8 mouse cellular contexts compared by ENCODE assay signal in the genomic region with DNA sequence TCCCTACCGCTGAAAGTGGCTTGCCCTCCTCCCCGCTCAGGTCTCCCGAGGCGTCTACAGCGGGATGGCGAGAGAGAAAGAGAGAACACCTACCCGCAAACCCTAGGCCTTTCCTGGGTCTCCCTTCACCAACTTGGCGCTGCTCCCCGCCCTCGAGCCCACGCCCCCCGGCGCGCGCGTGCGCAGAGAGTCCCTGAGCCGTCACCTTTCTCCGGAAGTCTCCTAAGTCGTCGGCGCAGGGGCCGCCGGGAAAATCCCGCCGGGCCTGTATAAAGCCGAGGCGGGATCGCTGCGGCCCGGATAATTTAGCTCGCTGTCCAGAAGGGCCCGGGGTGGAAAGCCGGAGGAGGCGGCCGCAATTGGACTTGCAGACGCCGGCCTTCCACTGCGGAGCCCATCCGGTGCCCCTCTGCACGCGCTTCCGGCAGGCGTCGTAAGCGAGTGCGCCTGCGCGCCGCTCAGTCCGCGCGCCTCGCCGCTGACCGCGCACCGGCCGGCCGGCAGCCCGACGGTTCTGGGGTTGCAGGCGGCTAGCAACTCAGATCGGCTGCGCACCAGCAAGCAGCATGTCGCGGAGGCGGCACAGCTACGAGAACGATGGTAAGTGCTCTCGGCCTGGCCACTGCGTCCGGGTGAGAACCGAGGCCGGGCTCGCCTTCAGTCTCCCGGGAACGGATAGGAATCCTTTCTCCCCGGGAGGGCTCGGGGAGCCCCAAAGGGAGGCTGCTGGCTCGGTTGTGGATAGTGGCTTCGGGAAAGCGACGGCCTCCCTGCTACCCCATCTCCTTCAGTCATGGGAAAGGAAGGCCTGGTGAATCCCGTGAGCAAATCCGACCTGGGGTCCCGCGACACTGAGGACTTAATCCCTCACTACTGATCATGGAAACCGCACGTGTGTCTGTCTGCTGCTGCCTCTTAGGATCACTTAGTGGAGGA. TPM values are rescaled to one million over a fixed set of nuclear protein-coding genes. Genes with fewer than 3 reads are reported as not detected.
DNase-seq lines count a peak whose midpoint lies in the region; ATAC-seq and TF ChIP-seq lines count a peak whose summit lies in the region.

A gene (plus strand): TSS at position 327 of the 936 bp plus-strand sequence.
A gene (minus strand): TSS at position 408 of the 936 bp plus-strand sequence.

- H3K36me3 ChIP-seq in embryonic facial prominence, embryonic 14.5 days (ENCODE audit: control insufficient read depth, insufficient read depth, low read length) = peaks cover 22% of the 10 kb centered on the region
- no peaks in the 10 kb centered on the region; the same call in 1 of the 2 replicates for H3K36me3 ChIP-seq in heart, adult 2 months (ENCODE audit: control insufficient read depth, insufficient read depth, low read length)
- peaks cover 20% of the 10 kb centered on the region for H3K36me3 ChIP-seq in limb, embryonic 13.5 days
- H3K36me3 ChIP-seq in midbrain, embryonic 16.5 days (ENCODE audit: control insufficient read depth, insufficient read depth, low read length) = no peaks in the 10 kb centered on the region

- H3K79me2 ChIP-seq in heart, adult 2 months (replicated peaks; ENCODE audit: control insufficient read depth, insufficient read depth, low read length) = peaks cover 8% of the 10 kb centered on the region

- TF ChIP-seq EP300 in heart, adult 2 months (IDR thresholded peaks at IDR 0.05; ENCODE audit: insufficient read depth, low read depth, low read length) = 0 out of 2 replicates have a peak, but pooled peaks have one; percentile 9

- H3K4me2 ChIP-seq in embryonic facial prominence, embryonic 14.5 days (ENCODE audit: low read depth, low read length) = peak within 1 kb of the TSS; percentile 87
- peak within 1 kb of the TSS; percentile 89 for H3K4me2 ChIP-seq in limb, embryonic 13.5 days (replicated peaks)
- H3K4me2 ChIP-seq in midbrain, embryonic 16.5 days (ENCODE audit: low read length) = peak within 1 kb of the TSS; percentile 73

- intact Hi-C loops in heart, adult 2 months (cut with DNase I) = loop anchor here (2.0 kb wide), 1 partner anchor 250 kb away; a partner anchor contains a TSS

- TF ChIP-seq POLR2A in heart, adult 2 months (IDR thresholded peaks at IDR 0.05; ENCODE audit: insufficient read depth, low read depth, low read length) = peak; percentile 62

- peak within 1 kb of the TSS; percentile 95 for H3K9ac ChIP-seq in embryonic facial prominence, embryonic 14.5 days (ENCODE audit: low read depth, low read length)
- H3K9ac ChIP-seq in heart, adult 2 months (ENCODE audit: low read depth, low read length) = peak within 1 kb of the TSS; percentile 98
- peak within 1 kb of the TSS; percentile 95 for H3K9ac ChIP-seq in limb, embryonic 13.5 days
- H3K9ac ChIP-seq in midbrain, embryonic 16.5 days (ENCODE audit: low read depth, low read length) = peak within 1 kb of the TSS; percentile 80

- no peak for TF ChIP-seq CTCF in heart, adult 2 months (IDR thresholded peaks at IDR 0.05)

- H3K27ac ChIP-seq in embryonic facial prominence, embryonic 14.5 days (replicated peaks; ENCODE audit: low read depth, low read length) = peak within 1 kb of the TSS; percentile 98
- H3K27ac ChIP-seq in heart, adult 2 months = peak within 1 kb of the TSS; percentile 98
- peak within 1 kb of the TSS; percentile 97 for H3K27ac ChIP-seq in limb, embryonic 13.5 days
- peak within 1 kb of the TSS; percentile 98 for H3K27ac ChIP-seq in midbrain, embryonic 16.5 days (ENCODE audit: low read length)

- peak; percentile 92 for ATAC-seq in embryonic facial prominence, embryonic 14.5 days (ENCODE audit: low read depth)
- peak; percentile 92 for ATAC-seq in limb, embryonic 13.5 days (ENCODE audit: low FRiP score, low read depth)
- peak; percentile 94 for ATAC-seq in midbrain, embryonic 16.5 days

- H3K27me3 ChIP-seq in embryonic facial prominence, embryonic 14.5 days (replicated peaks; ENCODE audit: control insufficient read depth, insufficient read depth, low read length) = no peaks in the 10 kb centered on the region
- no peaks in the 10 kb centered on the region for H3K27me3 ChIP-seq in heart, adult 2 months (ENCODE audit: control insufficient read depth, insufficient read depth, low read length)
- no peaks in the 10 kb centered on the region for H3K27me3 ChIP-seq in limb, embryonic 13.5 days
- H3K27me3 ChIP-seq in midbrain, embryonic 16.5 days (ENCODE audit: control insufficient read depth, insufficient read depth, low read depth, low read length) = no peaks in the 10 kb centered on the region

- no peaks in the 10 kb centered on the region for H3K9me3 ChIP-seq in embryonic facial prominence, embryonic 14.5 days (ENCODE audit: control insufficient read depth, low read length)
- no peaks in the 10 kb centered on the region for H3K9me3 ChIP-seq in limb, embryonic 13.5 days
- no peaks in the 10 kb centered on the region for H3K9me3 ChIP-seq in midbrain, embryonic 16.5 days (replicated peaks; ENCODE audit: control insufficient read depth, low read length, poor library complexity, severe bottlenecking)

- peak; percentile 85 for DNase-seq in 3T3-L1 (ENCODE audit: low read depth, low spot score)
- peak; percentile 87 to 89 for DNase-seq in adrenal gland, postnatal 4 days (ENCODE audit: low spot score in 2 of 2)
- DNase-seq in embryonic facial prominence, embryonic 14.5 days (ENCODE audit: low spot score) = peak; percentile 95
- peak; percentile 95 for DNase-seq in heart, adult 2 months
- DNase-seq in kidney, adult 8-10 months = peak; percentile 90 to 92
- peak; percentile 94 to 95 for DNase-seq in spleen, postnatal 10 days (ENCODE audit: low spot score in 2 of 2)

- peak within 1 kb of the TSS; percentile 97 for H3K4me3 ChIP-seq in embryonic facial prominence, embryonic 14.5 days (ENCODE audit: low read depth, low read length)
- H3K4me3 ChIP-seq in heart, adult 2 months = peak within 1 kb of the TSS; percentile 90
- peak within 1 kb of the TSS; percentile 96 for H3K4me3 ChIP-seq in limb, embryonic 13.5 days
- H3K4me3 ChIP-seq in midbrain, embryonic 16.5 days (ENCODE audit: low read depth, low read length) = peak within 1 kb of the TSS; percentile 68

- under 1% methylated on average over 37 of the region's 90 CpGs for WGBS in embryonic facial prominence, embryonic 14.5 days
- WGBS in heart, adult 2 months = under 1% methylated on average over 90 of the region's 90 CpGs
- WGBS in limb, embryonic 13.5 days = under 1% methylated on average over 89 of the region's 90 CpGs
- under 1% methylated on average over 89 of the region's 90 CpGs for WGBS in midbrain, embryonic 16.5 days

- peaks cover 15% of the 10 kb centered on the region for H3K4me1 ChIP-seq in embryonic facial prominence, embryonic 14.5 days (ENCODE audit: control insufficient read depth, insufficient read depth, low read length)
- H3K4me1 ChIP-seq in heart, adult 2 months (ENCODE audit: control insufficient read depth, insufficient read depth, low read length) = peaks cover 3% of the 10 kb centered on the region
- H3K4me1 ChIP-seq in limb, embryonic 13.5 days = peaks cover 28% of the 10 kb centered on the region
- peaks cover 23% of the 10 kb centered on the region for H3K4me1 ChIP-seq in midbrain, embryonic 16.5 days (ENCODE audit: control insufficient read depth, insufficient read depth, low read length)

RNA-seq across cellular contexts. Expression of the first gene that starts in this region (rescaled TPM):
- 10 to 100 TPM; 48.1 to 52.9 TPM for total RNA-seq in adrenal gland, postnatal 4 days (2021)
- polyA plus RNA-seq in embryonic facial prominence, embryonic 14.5 days (2014; fragmentation: Nextera tagmentation; extraction: Ambion mirVana) = 70.1 and 80.1 TPM in 2 replicates
- 10 to 100 TPM; 19.1 to 21.0 TPM for total RNA-seq in heart, adult 2 months (2021)
- polyA plus RNA-seq in heart, adult 2 months (2012; rRNA removed) = 14.9 and 26.0 TPM in 2 replicates
- polyA plus RNA-seq in limb, embryonic 13.5 days (2015; fragmentation: Nextera tagmentation; extraction: Ambion mirVana) = 81.0 and 85.4 TPM in 2 replicates
- polyA plus RNA-seq in midbrain, embryonic 16.5 days (2015; fragmentation: Nextera tagmentation; extraction: Ambion mirVana) = 70.2 and 75.7 TPM in 2 replicates

RNA-seq across cellular contexts. Expression of the second gene that starts in this region (rescaled TPM):
- 10 to 100 TPM; 31.4 to 38.5 TPM for total RNA-seq in adrenal gland, postnatal 4 days (2021)
- 15.0 and 15.4 TPM in 2 replicates for polyA plus RNA-seq in embryonic facial prominence, embryonic 14.5 days (2014; fragmentation: Nextera tagmentation; extraction: Ambion mirVana)
- total RNA-seq in heart, adult 2 months (2021) = 10 to 100 TPM; 13.4 to 14.9 TPM
- 9.2 and 12.2 TPM in 2 replicates for polyA plus RNA-seq in heart, adult 2 months (2012; rRNA removed)
- polyA plus RNA-seq in limb, embryonic 13.5 days (2015; fragmentation: Nextera tagmentation; extraction: Ambion mirVana) = 48.5 and 51.0 TPM in 2 replicates
- 24.9 and 31.5 TPM in 2 replicates for polyA plus RNA-seq in midbrain, embryonic 16.5 days (2015; fragmentation: Nextera tagmentation; extraction: Ambion mirVana)

Comparison
In these comparisons a context has a peak if more than half of its experiments do, and no peak if none do; other contexts are left out.
1. Peak in every context shown above with its lines: DNase-seq, ATAC-seq, H3K4me3 ChIP-seq and H3K27ac ChIP-seq.